Mouse (Mus musculus): ENCODE measurements around the gene Dync2li1. TPM values are rescaled to one million over a fixed set of nuclear protein-coding genes. Genes with fewer than 3 reads are reported as not detected.

Dync2li1 gene
- polyA plus RNA-seq, 1 experiment: 2.2 TPM

GRCm38 (mm10) chr17:84667848-84668247, 41.6 kb downstream of the Dync2li1 start:
- H3K4me3 ChIP-seq (replicated peaks; ENCODE audit: control insufficient read depth, low read depth, low read length): no peak overlapping the region
- H3K4me1 ChIP-seq (ENCODE audit: control insufficient read depth, insufficient read depth, low read length): no peaks in the 10 kb centered on the region; the same call in 1 of the 2 replicates
- no peak for TF ChIP-seq POLR2A (IDR thresholded peaks at IDR 0.05; ENCODE audit: borderline replicate concordance, control insufficient read depth, low read depth, low read length)
- no peak for TF ChIP-seq CTCF (IDR thresholded peaks at IDR 0.05; ENCODE audit: control insufficient read depth, insufficient read depth, low read length)
- WGBS: 81% methylated on average over 3 of the region's 3 CpGs
- no peak overlapping the region for H3K27ac ChIP-seq (ENCODE audit: control insufficient read depth, insufficient read depth, low read depth, low read length, poor library complexity)

GRCm38 (mm10) chr17:84672376-84673369, 46.4 kb downstream of the Dync2li1 start:
- H3K4me3 ChIP-seq (replicated peaks; ENCODE audit: control insufficient read depth, low read depth, low read length): no peak overlapping the region
- H3K4me1 ChIP-seq (ENCODE audit: control insufficient read depth, insufficient read depth, low read length): no peaks in the 10 kb centered on the region
- no peak overlapping the region for H3K27ac ChIP-seq (ENCODE audit: control insufficient read depth, insufficient read depth, low read depth, low read length, poor library complexity)
- no peak for TF ChIP-seq CTCF (IDR thresholded peaks at IDR 0.05; ENCODE audit: control insufficient read depth, insufficient read depth, low read length)
- TF ChIP-seq POLR2A (IDR thresholded peaks at IDR 0.05; ENCODE audit: borderline replicate concordance, control insufficient read depth, low read depth, low read length): no peak
- WGBS: 76% methylated on average over 16 of the region's 16 CpGs

- H3K4me3 ChIP-seq (replicated peaks; ENCODE audit: control insufficient read depth, low read depth, low read length): no peak overlapping the region
- TF ChIP-seq POLR2A (IDR thresholded peaks at IDR 0.05; ENCODE audit: borderline replicate concordance, control insufficient read depth, low read depth, low read length) (no peak), CTCF (IDR thresholded peaks at IDR 0.05; ENCODE audit: control insufficient read depth, insufficient read depth, low read length) (no peak)
- whole genome bisulfite sequencing: 71% methylated on average over 7 of the region's 7 CpGs
- H3K27ac ChIP-seq (ENCODE audit: control insufficient read depth, insufficient read depth, low read depth, low read length, poor library complexity): no peak overlapping the region
- H3K4me1 ChIP-seq (ENCODE audit: control insufficient read depth, insufficient read depth, low read length): no peaks in the 10 kb centered on the region
These were observed 47.8 kb downstream of the Dync2li1 start for GRCm38 (mm10) chr17:84674048-84674447.

GRCm38 (mm10) chr17:84675204-84675603, 48.9 kb downstream of the Dync2li1 start:
- Histone ChIP-seq H3K4me1 (ENCODE audit: control insufficient read depth, insufficient read depth, low read length) (no peaks in the 10 kb centered on the region), H3K27ac (ENCODE audit: control insufficient read depth, insufficient read depth, low read depth, low read length, poor library complexity) (no peak overlapping the region), H3K4me3 (replicated peaks; ENCODE audit: control insufficient read depth, low read depth, low read length) (no peak overlapping the region)
- WGBS: 70% methylated on average over 4 of the region's 4 CpGs
- TF ChIP-seq POLR2A (IDR thresholded peaks at IDR 0.05; ENCODE audit: borderline replicate concordance, control insufficient read depth, low read depth, low read length) (no peak), CTCF (IDR thresholded peaks at IDR 0.05; ENCODE audit: control insufficient read depth, insufficient read depth, low read length) (no peak)

GRCm38 (mm10) chr17:84675951-84676366, 49.7 kb downstream of the Dync2li1 start, which contains the start of gene Abcg8:
TSS of gene Abcg8 (plus strand) at chr17:84676302.
- TF ChIP-seq CTCF (IDR thresholded peaks at IDR 0.05; ENCODE audit: control insufficient read depth, insufficient read depth, low read length) (no peak), POLR2A (IDR thresholded peaks at IDR 0.05; ENCODE audit: borderline replicate concordance, control insufficient read depth, low read depth, low read length) (no peak)
- Histone ChIP-seq H3K4me1 (ENCODE audit: control insufficient read depth, insufficient read depth, low read length) (no peaks in the 10 kb centered on the region), H3K4me3 (replicated peaks; ENCODE audit: control insufficient read depth, low read depth, low read length) (no peak within 1 kb of the TSS), H3K27ac (ENCODE audit: control insufficient read depth, insufficient read depth, low read depth, low read length, poor library complexity) (no peak within 1 kb of the TSS)
- WGBS: 4% methylated on average over 24 of the region's 24 CpGs

GRCm38 (mm10) chr17:84677595-84677994, 51.3 kb downstream of the Dync2li1 start:
- no peak overlapping the region for H3K27ac ChIP-seq (ENCODE audit: control insufficient read depth, insufficient read depth, low read depth, low read length, poor library complexity)
- no peaks in the 10 kb centered on the region for H3K4me1 ChIP-seq (ENCODE audit: control insufficient read depth, insufficient read depth, low read length)
- 25% methylated on average over 11 of the region's 11 CpGs for WGBS
- TF ChIP-seq POLR2A (IDR thresholded peaks at IDR 0.05; ENCODE audit: borderline replicate concordance, control insufficient read depth, low read depth, low read length) (no peak), CTCF (IDR thresholded peaks at IDR 0.05; ENCODE audit: control insufficient read depth, insufficient read depth, low read length) (no peak)
- no peak overlapping the region for H3K4me3 ChIP-seq (replicated peaks; ENCODE audit: control insufficient read depth, low read depth, low read length)

- WGBS: 73% methylated on average over 3 of the region's 3 CpGs
- no peak for TF ChIP-seq CTCF (IDR thresholded peaks at IDR 0.05; ENCODE audit: control insufficient read depth, insufficient read depth, low read length)
- no peak for TF ChIP-seq POLR2A (IDR thresholded peaks at IDR 0.05; ENCODE audit: borderline replicate concordance, control insufficient read depth, low read depth, low read length)
- Histone ChIP-seq H3K27ac (ENCODE audit: control insufficient read depth, insufficient read depth, low read depth, low read length, poor library complexity) (no peak overlapping the region), H3K4me3 (replicated peaks; ENCODE audit: control insufficient read depth, low read depth, low read length) (no peak overlapping the region), H3K4me1 (ENCODE audit: control insufficient read depth, insufficient read depth, low read length) (no peaks in the 10 kb centered on the region)
These were observed 55.4 kb downstream of the Dync2li1 start for GRCm38 (mm10) chr17:84681670-84682069.
